Mouse (Mus musculus) heart, postnatal 4 days (tissue): ENCODE measurements around the gene Cobll1. TPM values are rescaled to one million over a fixed set of nuclear protein-coding genes. Genes with fewer than 3 reads are reported as not detected.

Source experiments
- DNase-seq: peaks from one replicate; pipeline ENCODE4 v3.0.0; 2021
- total RNA-seq, 2 experiments: library from RNA; stranded (reverse); gene quantifications; 2 replicates each; pipeline ENCODE4 v1.2.3; 2021

The Cobll1 gene
- total RNA-seq, 2 experiments from 2014 or later, result 34.5 to 34.7 TPM

DNA sequence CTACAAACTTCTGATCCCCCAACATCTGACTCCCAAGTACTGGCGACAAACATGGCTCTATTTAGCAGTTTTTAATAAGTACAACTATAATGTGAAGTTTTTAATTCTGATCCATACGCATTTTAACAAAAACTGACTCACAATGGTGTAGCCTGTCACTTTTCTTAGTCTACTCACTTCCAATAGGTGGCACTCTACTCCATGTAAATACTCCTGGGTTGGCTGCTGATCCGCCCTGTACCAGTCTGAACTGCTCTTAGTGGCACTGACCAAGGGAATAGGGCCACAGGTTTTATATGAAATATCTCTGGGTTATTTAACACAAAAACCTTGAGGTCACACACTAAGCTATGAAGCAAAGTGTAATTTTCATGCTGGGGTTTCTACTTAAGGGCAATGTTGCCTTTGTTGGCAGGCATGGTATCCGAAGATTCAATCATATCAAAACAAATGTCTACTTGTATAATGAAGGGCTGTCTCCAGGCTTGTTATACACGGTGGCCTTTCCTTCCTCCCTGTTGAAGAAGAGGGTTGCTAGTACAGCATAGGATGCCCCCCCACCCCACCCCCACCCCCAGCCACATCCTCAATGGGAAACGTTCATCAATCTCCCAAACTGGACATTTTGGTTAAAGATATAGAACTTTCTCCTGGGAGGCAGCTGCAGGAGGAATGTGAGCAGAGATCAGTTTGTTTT lies 93.6 kb downstream of the Cobll1 start:
- peak; percentile 46 for DNase-seq

DNA sequence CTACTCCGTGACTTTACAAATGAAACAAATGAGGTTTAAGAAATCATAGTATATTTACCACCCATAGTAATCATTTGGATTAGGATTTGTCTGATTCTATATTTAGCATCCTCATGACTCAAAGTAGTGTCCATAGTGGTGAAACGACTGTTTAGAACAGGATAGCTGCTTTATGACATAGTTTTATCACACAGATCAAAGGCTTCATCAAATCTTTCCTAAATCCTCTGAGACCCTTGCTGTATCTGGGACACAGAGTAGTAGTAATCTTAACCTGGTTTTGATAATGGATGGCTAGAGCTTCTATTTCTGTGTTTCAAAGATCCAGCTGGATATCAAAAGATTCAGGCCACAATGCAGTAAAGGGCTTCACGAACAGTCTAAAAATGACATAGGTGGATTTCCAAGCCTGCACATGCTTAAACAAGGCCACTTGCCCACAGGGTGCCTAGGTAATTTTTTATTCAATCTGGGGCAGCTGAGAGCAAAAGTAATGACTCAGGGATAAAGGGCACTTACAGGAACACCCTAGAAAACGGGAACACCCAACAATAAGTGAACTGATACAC lies 98.0 kb downstream of the Cobll1 start:
- DNase-seq, result no peak

DNA sequence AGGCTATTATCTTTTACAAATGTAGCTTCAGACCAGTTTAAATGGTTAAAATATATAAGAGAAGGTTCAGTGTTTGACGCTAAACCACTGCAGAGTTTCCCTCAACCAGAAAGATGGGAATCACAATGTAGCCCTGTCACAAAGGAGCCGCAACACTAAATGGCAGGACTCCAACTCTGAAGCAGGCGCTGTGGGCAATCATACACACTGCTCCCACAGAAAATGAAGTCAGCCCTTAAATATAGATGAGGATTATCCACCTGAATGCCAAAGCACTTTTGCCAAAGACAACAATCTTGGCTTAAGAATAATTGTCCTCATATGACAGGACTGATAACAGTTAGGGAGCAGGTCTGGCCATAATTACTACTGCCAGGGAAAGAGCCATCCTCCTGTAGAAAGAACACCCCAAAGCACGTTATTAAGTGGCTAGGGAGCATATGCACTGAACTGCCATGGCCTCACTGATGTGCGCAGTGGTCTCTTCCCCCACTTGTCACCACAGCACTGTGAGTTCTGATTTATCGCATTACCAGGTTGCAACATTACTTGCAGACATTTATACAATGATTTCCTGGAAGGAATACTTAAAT lies 98.8 kb downstream of the Cobll1 start:
- DNase-seq, result peak; percentile 55

DNA sequence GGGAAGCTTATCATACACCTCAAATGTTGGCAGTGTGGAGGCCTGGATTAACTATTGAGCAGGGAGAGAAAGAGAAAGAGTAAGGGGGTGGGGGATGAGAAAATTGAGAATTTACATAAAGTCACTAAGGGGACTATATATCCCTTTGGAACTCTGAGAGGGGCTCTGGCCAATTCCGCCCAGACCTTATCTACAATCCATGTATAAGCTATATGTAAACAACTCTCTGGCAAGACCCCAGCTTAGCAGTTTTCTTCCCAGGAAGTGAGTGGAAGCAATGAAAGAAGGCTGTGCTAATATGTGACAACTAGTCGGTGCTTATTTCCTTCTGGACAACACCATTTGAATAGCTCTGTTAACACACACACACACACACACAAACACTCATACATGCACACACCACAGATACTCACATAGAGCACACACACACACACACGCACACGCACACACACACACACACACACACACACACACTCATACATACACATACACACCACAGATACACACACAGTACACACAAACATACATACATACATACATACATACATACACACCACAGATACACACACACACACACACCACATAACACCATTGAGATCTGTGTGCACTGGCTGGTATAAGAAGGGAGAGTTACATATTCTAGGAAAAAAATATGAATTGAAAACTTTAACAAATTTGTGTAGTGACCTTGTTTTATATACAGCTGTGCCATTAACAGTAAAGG lies 99.4 kb downstream of the Cobll1 start:
- DNase-seq, result no peak

DNA sequence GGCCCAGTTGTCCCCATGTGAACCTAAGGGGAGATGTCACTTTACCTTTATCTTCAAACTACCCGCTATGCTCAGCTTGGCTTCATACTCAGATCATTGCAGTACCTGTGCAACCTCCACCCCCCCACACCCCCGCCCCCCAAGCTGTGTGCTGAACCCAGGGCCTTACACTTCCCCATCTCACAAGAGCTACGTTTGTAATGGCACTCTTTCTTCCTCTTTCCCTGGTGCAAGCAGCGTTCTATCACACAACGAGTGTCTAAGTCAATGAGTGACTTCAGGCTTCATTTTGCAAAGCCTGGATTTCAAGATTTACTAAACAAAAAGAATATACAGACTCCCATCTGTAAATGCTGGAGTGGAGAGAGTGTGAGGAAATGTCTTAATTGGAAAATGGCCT lies 100.2 kb downstream of the Cobll1 start:
- DNase-seq, result no peak

DNA sequence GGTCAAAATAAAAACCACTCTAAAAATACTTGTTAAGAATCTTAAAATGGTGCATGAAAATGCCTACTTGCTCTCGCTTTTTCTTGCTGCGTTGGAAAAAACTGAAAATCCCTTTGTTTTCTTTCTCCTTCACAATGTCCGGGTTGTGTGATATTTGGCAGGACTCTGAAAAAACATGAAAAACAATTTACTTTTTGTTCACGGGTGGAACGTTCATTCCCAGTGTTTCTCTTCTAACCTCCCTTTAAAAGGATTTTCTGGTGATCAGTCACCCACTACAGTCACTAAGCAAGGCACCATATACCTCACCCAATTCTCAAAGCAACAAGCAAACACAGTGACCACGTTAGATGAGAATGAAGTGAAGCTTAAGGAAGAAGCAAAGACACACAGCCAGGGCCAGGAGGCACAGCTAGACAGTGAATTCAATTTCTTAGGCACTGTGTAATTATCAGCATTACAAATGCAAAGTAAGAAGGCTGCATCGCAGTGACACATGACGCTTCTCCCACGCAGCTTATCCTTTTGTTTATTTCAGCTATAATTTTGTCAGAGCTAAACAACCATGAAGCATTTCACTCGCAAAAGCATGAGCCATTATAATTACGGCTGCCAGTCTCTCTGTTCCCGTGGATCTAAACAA lies 112.9 kb downstream of the Cobll1 start:
- no peak for DNase-seq

DNA sequence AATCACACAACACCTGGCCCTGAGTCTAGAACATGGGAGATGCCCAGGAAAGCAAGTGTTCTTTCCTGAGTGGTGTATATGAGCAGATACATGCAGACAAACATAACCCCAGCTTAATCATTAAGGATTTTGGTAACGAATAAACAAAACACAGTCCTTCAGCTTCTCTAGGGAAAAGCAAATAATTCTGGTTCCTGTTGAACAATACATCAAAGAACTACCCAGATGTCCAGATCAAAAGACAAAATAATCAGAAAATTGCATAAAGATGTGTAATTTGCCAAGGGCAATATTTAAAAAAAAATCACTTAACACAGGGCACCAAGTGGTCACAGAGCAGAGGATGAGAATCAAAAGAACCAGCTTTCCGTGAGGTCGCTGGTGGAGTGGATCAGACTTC lies 115.5 kb downstream of the Cobll1 start:
- DNase-seq, result no peak

DNA sequence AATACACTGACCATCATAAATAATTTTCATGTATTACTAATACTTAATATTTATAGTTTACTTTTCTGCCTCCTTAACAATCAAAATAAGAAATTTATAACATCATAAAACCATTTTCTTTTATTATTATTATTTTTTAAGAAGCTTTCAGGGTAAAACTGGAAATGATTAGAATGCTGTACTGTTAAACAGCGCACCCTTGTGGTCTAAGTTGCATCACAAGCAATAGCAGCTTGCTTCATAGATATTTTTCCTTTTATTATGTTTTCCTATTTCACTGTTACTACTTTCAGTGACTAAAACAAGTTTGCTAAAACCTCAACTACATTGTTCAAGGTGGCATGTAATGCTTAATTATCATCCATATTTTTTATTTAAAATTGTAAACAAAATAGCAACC lies 117.8 kb downstream of the Cobll1 start:
- peak; percentile 67 for DNase-seq

DNA sequence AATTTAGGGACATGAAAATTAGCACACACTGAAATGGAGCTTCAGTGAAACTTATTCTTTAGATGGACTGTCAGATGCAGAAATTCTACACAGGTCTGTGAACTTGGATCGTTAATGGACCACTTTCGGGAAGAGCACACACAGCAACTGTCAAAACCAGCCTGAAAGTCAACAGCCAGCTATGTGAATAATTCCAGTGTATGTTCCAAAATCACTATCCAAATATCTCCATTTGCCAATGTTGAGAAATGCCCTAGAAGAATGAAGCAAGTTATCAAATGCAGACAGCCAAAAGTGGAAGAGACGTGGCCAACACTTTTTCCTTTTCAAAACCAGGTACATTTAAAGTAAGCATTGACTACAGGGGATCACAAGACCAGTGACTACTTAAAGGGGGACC lies 118.2 kb downstream of the Cobll1 start:
- no peak for DNase-seq

DNA sequence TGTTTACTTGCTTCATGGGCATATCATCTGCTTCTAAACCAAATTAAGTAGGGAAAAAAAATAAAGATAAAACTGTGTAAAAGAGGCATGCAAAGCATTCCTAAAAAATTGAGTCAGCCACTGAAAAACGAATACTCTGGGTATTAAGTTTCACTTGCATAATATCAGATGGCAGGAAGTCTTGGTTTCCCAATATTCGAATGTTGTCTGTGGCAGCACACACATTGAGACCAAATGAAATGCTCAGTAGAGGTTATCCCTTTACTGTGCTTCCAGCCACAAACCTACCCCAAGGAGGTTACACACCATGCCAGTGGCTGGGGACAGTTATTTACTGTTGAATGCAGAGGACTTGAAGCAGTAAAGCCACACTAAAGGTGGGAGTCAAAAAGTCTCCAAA lies 119.1 kb downstream of the Cobll1 start:
- DNase-seq, result no peak

DNA sequence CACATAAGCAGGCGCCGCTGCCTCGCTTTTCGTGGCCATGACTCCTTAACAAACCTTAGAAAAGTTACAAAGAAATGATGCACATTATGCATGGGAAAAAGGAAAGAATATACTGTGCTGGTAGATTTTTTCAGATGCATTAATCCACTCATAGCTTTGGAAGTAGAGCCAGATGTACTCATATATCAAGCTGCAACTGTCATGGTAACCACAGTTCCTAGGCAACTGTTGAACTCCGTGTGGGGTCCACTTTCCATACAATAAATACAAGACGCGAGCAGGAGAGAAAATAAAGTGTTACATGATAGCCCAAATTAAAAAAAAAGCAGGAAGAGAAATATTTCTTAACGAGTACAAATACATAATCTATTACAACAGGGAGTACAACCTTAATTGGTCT lies 119.5 kb downstream of the Cobll1 start:
- no peak for DNase-seq

DNA sequence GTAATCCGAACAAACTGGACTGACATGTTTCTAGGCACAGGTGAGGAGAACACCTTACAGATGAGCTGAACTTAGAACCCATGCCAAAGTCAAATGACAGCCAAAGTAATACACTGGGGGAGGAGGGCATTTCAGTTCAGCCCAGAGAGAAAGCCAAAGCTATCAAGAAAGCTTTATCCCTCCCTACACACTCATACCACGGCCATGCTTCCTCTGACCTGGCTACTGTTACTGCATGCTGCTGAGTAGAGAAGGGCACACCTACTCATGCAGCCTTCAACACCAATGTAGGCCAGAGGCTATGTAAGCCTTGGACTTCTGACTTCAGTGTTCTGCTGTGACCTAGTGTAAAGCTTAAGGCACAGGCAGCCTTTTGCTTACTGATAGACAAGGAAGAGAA lies 120.1 kb downstream of the Cobll1 start:
- DNase-seq, result no peak

DNA sequence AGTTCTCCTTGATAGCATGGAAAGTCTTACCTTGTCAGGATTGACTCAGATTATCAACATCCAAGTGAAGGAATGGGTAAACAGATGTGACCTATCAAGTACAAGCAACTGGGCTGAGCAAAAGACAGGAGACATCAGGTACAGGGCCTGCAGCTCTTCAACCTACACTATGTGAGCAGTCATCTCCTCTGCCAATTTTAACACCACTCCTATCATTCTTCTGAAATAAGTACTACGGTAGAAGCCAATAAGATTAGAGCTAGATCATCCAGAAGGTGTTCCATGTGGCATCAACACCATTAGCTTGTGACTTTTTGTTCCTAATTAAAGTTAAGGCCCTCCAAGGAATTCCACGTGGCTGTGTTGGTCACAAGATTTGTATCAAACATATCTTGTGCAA lies 121.3 kb downstream of the Cobll1 start:
- DNase-seq, result no peak

DNA sequence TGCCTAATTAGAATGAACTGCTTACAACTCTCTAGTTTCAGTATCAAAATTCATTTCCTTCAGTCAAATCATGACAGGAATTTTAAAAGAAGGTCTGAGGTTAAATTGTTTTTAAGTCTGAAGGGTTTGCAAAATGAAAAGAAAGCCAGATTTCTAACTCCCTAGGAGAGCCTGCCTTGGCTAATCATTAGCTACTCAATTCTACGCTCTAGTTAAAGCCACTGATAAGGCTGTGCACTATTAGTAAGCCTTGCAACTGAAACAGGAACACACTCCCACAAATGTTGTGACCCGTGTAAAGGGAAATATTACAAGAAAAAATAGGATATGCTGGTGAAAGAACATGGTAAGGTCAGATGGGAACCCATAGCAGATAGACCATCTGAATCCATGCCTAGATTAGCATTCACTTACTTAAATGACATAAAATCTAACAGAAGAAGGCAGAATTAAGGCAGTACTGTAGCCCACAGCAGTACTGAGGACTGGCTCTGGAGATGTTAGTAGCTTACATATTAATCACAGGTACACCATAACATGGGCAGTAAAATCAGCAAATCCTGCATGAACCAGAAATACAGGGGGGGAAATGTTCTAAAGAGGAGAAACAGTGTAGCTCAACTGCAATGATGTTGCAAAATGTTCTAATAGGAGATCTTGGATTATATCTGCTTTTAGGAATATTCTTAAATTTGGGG lies 122.6 kb downstream of the Cobll1 start:
- DNase-seq, result no peak

DNA sequence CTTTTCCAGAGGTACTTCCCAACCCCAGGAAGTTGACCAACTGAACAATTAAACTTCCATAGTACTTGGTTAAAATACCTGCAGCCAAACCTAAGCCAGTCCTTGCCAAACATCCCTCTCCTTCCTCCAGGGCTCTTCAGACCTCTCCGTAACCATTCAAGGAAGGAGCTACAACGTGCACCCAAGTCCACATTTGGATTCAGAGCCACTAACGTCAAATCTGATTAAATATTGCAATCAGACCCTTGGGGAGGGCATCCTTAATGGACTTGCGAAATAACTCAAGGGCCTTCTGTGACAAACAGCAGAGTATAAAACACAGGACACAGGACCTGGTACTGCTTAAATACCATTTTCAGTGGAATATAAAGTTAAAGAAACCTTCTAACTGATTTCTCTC lies 126.0 kb downstream of the Cobll1 start:
- no peak for DNase-seq

DNA sequence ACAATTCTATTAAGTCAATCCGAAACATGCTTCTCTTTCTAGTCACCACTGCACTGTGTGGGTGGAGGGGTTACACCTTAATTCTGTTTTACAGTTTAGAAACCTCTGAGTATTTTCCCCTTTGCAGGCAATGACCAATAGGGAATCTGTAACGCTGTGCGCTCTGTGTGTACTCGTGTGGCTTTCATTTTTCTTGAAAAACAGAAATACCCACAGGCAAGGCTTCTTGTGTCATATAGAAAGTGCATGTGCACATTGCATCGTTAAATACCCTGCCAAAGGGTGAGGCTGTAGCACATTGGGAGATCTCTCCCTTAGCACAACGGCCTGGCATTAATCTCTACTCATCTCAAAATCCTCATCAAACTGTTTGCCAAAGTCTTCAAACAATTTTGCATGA lies 134.6 kb downstream of the Cobll1 start:
- DNase-seq, result no peak

DNA sequence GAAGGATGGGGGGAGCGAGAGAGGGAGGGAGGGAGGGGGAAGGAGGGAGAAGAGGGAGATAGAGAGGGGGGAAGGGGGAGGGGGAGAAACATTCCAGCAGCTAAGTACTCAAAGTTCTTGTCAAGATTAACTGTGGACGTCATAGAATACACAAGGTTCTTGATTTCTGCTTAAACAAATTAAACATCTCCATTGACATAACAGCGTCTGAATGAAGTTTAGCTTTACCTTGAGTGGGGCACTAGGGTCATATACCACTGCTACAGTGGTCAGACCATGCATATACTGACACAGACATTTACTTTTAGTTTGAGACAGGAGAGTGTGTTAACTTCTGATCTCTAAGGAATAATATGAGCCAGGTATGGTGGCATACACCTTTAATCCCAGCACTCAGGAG lies 135.4 kb downstream of the Cobll1 start:
- no peak for DNase-seq

DNA sequence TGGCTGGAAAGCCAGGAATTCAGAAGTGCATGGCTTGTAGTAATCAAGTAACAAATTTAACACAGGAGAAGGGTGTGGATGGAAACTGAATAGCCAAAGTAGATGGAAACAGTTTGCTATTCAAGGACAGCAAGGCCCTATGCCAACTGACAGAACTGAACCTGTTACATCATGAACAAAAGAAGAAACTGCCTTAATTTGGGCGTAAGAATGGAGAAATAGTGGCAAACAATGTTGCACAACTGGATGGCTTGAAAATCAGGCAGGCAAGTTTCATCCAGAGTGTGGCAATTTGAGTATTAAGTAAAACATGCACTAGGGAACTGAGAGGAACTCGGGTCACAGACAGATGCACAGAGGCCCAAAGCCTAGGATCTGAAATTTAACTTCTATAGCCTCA lies 137.8 kb downstream of the Cobll1 start:
- DNase-seq, result no peak

DNA sequence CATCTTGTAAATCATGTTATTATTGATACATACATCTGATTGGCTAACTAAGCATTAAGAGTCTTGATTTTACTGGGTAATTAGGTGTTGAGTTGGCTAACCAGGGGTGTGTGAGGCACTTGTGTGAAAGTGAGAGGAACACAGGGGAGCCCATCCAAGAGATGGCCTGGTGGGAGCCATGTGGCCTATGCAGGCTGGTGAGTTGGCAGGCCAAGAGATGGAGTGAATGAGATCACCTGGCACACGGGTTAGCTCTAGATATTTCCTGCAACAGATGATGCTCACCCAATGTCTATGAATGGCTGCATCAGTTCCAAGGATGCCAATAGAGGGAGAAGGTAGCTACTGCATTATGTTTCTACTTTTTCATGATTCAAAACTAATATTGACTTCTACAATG lies 139.2 kb downstream of the Cobll1 start:
- DNase-seq, result no peak

DNA sequence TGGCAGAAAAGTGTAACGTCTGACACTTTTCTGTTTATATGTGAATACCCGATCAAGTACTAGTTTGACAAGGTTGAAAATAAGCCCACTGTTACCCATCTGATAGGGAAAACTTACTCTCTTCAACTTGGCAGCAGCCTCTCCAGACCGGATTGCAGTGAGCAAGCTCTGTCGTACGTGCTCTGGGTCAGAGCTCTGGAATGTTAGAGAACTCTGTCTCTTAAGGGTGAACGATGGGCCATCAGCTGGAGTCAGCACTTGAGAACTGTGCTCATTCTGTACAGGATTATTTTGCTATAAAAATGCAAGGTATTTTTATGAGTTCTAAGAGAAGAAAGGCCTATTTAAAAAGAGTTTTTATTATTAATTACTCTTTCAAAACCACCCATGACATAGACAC lies 143.6 kb downstream of the Cobll1 start:
- peak; percentile 10 for DNase-seq

DNA sequence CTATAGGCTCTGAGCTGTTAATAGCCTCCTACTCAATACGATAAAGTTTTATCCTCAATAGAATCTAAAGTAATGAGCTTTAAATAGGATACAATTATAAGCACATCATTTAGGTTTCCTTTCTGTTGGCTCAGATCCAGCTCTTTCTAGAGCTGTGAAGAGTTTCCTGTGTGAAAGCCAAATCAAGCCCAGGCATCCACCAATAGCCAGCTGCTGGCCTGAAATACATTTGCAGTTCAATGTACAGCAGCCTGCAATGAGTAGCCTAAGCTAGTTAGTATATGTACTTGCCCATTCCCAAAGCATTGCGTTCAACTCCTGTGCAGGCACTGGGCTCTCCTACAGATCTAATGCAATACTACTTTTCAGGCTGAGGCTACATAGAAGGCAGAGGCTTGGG lies 145.2 kb downstream of the Cobll1 start:
- no peak for DNase-seq

DNA sequence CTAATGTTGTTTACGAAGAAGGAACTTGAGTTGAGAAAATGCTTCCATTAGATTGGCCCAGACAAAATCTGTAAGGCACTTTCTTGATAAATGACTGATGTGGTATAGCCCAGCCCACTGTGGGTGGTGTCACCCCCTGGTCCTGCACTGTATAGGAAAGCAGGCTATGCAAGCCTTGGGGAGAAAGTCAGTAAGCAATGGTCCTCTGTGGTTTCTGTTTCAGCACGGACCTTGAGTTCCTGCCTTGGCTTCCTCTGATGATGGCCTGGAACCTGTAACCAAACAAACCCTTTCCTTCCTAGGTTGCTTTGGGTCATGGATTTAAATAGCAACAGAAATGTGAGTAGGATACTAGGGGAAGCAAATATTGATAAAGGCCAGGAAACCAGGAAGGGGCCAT lies 148.2 kb downstream of the Cobll1 start:
- DNase-seq, result no peak

DNA sequence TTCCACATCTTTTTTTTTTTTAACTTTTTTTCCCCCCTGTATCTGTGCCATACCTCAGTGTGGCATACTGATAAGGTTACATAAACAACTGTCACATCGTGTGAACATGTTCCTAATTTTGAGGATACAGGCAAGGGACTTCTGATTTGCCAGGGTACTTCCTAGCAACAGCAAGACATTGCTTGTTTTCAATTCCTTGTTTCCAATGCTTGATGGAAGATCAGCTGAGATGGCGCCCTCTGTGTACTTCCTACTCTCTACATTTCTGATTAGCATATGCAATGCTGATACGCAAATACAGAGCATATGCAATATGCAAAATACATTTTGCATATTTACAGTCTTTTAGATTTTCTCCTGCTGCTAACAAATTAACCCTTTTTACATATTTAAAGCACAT lies 152.0 kb downstream of the Cobll1 start:
- DNase-seq, result no peak
